Mouse (Mus musculus): ENCODE measurements around the gene Bphl.

GRCm38 (mm10) chr13:33995197-33995596, 42.2 kb upstream of the Bphl start:
- TF ChIP-seq GATA1 (IDR thresholded peaks at IDR 0.05; ENCODE audit: low read length) (no peak), TAL1 (IDR thresholded peaks at IDR 0.05; ENCODE audit: low read length) (no peak)

Measured in erythroblast, embryonic 14.5 days (primary cell).